Mouse (Mus musculus) telencephalon, adult 2 months (tissue): Measurements from ENCODE around the gene Rbbp7.

ENCODE experiments used
- DNase-seq: peaks from one replicate; pipeline ENCODE4 v3.0.0-alpha.2; 2011; ENCODE audit warnings: low read depth, low spot score

Rbbp7 gene

GRCm38 (mm10) chrX:162828016-162828415, 67.8 kb downstream of the Rbbp7 start:
- no peak for DNase-seq
